Mouse (Mus musculus): ENCODE data around the gene Tmem267. TPM values are rescaled to one million over a fixed set of nuclear protein-coding genes. Genes with fewer than 3 reads are reported as not detected.

Tmem267 gene
- polyA plus RNA-seq, 1 experiment from 2014 or later, result 2.3 TPM

GRCm38 (mm10) chr13:119649699-119650046 is 161.8 kb downstream of the Tmem267 start:
- no peak overlapping the region for H3K4me2 ChIP-seq (replicated peaks)
- no peak for ATAC-seq (ENCODE audit: low FRiP score, low read depth)
- H3K4me1 ChIP-seq, result no peaks in the 10 kb centered on the region
- H3K9ac ChIP-seq (replicated peaks), result no peak overlapping the region
- 91% methylated on average over 1 of the region's 1 CpGs for WGBS
- no peak overlapping the region for H3K27ac ChIP-seq (replicated peaks)
- H3K27me3 ChIP-seq, result no peaks in the 10 kb centered on the region
- no peak overlapping the region for H3K4me3 ChIP-seq
- no peaks in the 10 kb centered on the region for H3K9me3 ChIP-seq
- H3K36me3 ChIP-seq, result no peaks in the 10 kb centered on the region

DNA sequence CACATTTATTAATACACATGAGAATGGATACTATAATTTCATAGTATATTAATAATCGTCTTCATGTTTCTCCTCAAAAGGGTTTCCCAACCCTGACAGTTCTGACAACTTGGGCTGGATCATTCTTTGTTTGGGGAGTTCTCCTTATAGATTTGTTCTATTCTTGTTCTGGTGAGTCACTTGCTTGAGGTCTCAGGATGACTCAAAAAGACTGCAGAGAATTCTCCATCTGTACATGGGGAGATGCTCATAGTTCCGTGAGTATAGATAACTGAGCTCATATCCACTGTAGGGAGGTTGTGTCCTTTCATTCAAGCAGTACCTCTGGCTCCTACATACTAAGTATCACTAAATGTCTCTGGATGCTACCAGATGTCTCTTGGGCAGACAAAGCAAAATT is 166.9 kb downstream of the Tmem267 start:
- 93% methylated on average over 2 of the region's 2 CpGs for WGBS
- H3K27me3 ChIP-seq, result no peaks in the 10 kb centered on the region
- H3K9me3 ChIP-seq, result no peaks in the 10 kb centered on the region; the same call in 1 of the 2 replicates
- ATAC-seq (ENCODE audit: low FRiP score, low read depth), result no peak
- H3K36me3 ChIP-seq, result no peaks in the 10 kb centered on the region
- no peak overlapping the region for H3K4me3 ChIP-seq
- H3K4me2 ChIP-seq (replicated peaks), result no peak overlapping the region
- no peaks in the 10 kb centered on the region for H3K4me1 ChIP-seq
- H3K9ac ChIP-seq (replicated peaks), result no peak overlapping the region
- H3K27ac ChIP-seq (replicated peaks), result no peak overlapping the region

GRCm38 (mm10) chr13:119656246-119656645 is 168.4 kb downstream of the Tmem267 start:
- ATAC-seq (ENCODE audit: low FRiP score, low read depth), result no peak
- 84% methylated on average over 2 of the region's 2 CpGs for WGBS

DNA sequence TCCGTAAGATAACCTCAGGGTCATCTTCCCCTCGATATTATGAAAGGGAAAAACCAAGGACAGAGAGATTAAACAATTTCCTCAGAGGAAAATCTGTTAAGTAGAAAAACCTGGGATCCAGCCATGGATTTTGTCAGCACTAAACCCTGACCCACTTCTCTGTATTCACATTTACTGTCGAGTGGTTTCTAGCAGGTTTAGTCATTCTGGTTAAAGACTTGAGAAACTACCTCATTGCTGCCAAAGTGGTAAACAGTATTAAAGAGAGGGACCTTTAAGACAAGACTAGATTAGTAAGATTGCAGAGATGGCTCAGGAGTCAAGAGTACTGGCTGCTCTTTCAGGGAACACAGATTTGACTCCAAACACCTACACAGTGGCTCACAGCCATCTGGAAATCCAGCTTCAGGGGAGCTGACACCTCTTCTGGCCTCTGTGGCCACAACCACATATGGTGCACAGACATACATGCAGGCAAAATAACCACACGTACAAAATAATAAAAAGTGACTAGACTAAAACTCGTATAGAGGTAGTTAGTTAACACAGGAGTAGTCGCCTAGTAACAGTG is 169.1 kb downstream of the Tmem267 start:
- Histone ChIP-seq H3K9ac (replicated peaks) (no peak overlapping the region), H3K27me3 (no peaks in the 10 kb centered on the region), H3K4me3 (no peak overlapping the region), H3K9me3 (no peaks in the 10 kb centered on the region; the same call in 1 of the 2 replicates), H3K36me3 (no peaks in the 10 kb centered on the region), H3K4me1 (no peaks in the 10 kb centered on the region), H3K27ac (replicated peaks) (no peak overlapping the region), H3K4me2 (replicated peaks) (no peak overlapping the region)
- WGBS, result 87% methylated on average over 6 of the region's 6 CpGs
- no peak for ATAC-seq (ENCODE audit: low FRiP score, low read depth)

More at GRCm38 (mm10) chr13:119656246-119656645, 168.4 kb downstream of the Tmem267 start:
- no peaks in the 10 kb centered on the region for H3K27me3 ChIP-seq
- no peaks in the 10 kb centered on the region; the same call in 1 of the 2 replicates for H3K9me3 ChIP-seq
- no peaks in the 10 kb centered on the region for H3K4me1 ChIP-seq
- H3K4me2 ChIP-seq (replicated peaks), result no peak overlapping the region
- H3K4me3 ChIP-seq, result no peak overlapping the region
- no peaks in the 10 kb centered on the region for H3K36me3 ChIP-seq
- H3K27ac ChIP-seq (replicated peaks), result no peak overlapping the region
- H3K9ac ChIP-seq (replicated peaks), result no peak overlapping the region

Other genes with a start within 250 kb of the Tmem267 start
- 159 and 186 TPM in 2 replicates for gene Paip1, start 59.4 kb upstream of the Tmem267 start, polyA plus RNA-seq (2016; fragmentation: Nextera tagmentation; extraction: Ambion mirVana)
- gene 4833420G17Rik, start 25.3 kb upstream of the Tmem267 start, polyA plus RNA-seq (2016; fragmentation: Nextera tagmentation; extraction: Ambion mirVana), result 110 and 113 TPM in 2 replicates
- gene 3110070M22Rik, start 344 bp downstream of the Tmem267 start, polyA plus RNA-seq (2016; fragmentation: Nextera tagmentation; extraction: Ambion mirVana), result 1.8 and 2.1 TPM in 2 replicates
- 0.04 and 0.31 TPM in 2 replicates for gene Ccl28, start 135.8 kb downstream of the Tmem267 start, polyA plus RNA-seq (2016; fragmentation: Nextera tagmentation; extraction: Ambion mirVana)
- 494 and 501 TPM in 2 replicates for gene Hmgcs1, start 202.3 kb downstream of the Tmem267 start, polyA plus RNA-seq (2016; fragmentation: Nextera tagmentation; extraction: Ambion mirVana)